Mouse (Mus musculus) neutrophil, adult 5-6 weeks (primary cell): ENCODE results near the gene Fgf9. TPM values are rescaled to one million over a fixed set of nuclear protein-coding genes. Genes with fewer than 3 reads are reported as not detected.

ENCODE experiments used
- ATAC-seq: fragments of 151-379, 151-347 bp; 2 replicates; pipeline ENCODE4 v1.8.0; 2017; ENCODE audit warnings: mild to moderate bottlenecking, moderate TSS enrichment; ENCODE audit not compliant: insufficient number of reproducible peaks, poor library complexity, low FRiP score, severe bottlenecking; ENCODE audit errors: extremely low read depth
- total RNA-seq: library from RNA; stranded (forward); fragments of 200-1000 nt; gene quantifications from 2 replicates; pipeline ENCODE4 v1.2.3, GENCODE M21; 2017

The Fgf9 gene
- total RNA-seq, 1 experiment from 2014 or later = not detected

- ATAC-seq = no peak
These were observed 83.4 kb downstream of the Fgf9 start for GRCm38 (mm10) chr14:58153470-58154416.

DNA sequence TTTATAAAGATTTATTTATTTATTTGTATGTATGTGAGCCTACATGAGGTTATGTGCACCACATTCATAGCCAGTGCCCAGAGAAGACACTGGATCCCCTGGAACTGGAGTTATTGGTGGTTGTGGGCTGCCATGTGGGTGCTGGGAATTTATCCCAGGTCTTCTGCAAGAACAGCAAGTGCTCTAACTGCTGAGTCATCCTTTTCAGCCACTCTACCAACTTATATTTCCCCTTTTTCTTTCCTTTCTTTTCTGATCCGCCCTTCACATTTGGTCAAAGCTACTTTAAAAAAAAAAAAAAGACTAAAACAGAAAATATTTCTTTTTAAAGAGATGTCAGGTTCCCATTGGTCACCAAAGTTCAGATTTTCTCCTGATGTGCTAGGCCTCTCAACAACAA lies 90.3 kb downstream of the Fgf9 start:
- no peak for ATAC-seq

Other genes with a start within 250 kb of the Fgf9 start
- gene Ska3, start 244.4 kb upstream of the Fgf9 start, total RNA-seq = 0.61 TPM in 1 of 2 replicates, not detected in the other
- 15.6 and 19.2 TPM in 2 replicates for gene Mrpl57, start 244.3 kb upstream of the Fgf9 start, total RNA-seq
- 86.4 and 94.2 TPM in 2 replicates for gene Zdhhc20, start 180.3 kb upstream of the Fgf9 start, total RNA-seq
- gene Micu2, start 71.3 kb upstream of the Fgf9 start, total RNA-seq = 92.2 and 97.1 TPM in 2 replicates